Mouse (Mus musculus) layer of hippocampus, adult 11-12 months (tissue): Measurements from ENCODE around the gene Ifnab.

Experiments
- DNase-seq: peaks from one replicate; pipeline ENCODE4 v3.0.0; 2022; ENCODE audit warnings: low spot score

The Ifnab gene

GRCm38 (mm10) chr4:88676824-88677223, 14.3 kb downstream of the Ifnab start, which contains the start of gene Ifna16:
TSS of gene Ifna16 (minus strand) at chr4:88676924.
- DNase-seq: no peak

GRCm38 (mm10) chr4:88655461-88655860, 35.7 kb downstream of the Ifnab start:
- no peak for DNase-seq

- DNase-seq: no peak
These were observed 37.5 kb downstream of the Ifnab start for GRCm38 (mm10) chr4:88653644-88654043.

DNA sequence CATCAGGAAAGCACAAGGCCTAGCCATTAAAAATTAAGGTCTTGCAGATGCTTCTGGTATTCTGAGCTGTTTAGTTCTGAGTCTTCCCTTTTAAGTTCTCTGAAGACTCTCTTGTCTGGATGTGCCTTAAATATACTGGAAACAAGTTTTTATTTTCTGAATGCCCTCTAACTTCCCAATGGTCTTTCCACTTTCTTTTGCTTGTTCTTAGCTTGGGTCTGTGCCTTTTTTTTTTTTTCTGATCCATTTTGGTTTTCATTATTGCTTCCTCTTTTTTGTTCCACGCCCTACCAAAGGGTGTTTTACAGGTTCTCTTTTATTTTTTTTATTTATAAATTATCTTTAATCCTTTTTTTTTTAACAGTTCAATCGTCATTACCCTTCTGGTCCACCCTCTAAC, 46.8 kb downstream of the Ifnab start, which contains the start of gene Ifna13:
Gene Ifna13 (minus strand): TSS at position 101 of the 400 bp plus-strand sequence.
- no peak for DNase-seq

DNA sequence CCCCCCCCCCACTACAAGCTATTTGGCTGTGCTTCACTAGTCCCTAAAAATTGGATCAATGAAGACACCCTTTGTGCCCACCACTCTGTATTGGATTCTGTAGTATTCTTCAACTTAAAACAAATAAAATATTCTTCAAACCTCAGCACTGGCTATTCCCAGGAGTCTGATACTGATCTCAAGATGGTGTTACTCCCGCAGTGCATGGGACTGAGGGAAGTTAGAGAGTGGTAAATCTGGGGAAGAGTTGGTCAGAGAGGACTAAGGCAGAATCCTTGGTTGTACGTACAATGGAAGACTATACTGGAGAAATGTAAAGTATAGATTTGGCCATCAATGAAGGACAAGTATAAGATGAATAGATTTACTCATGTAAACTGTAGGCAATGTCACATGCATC, 48.6 kb downstream of the Ifnab start:
- no peak for DNase-seq

- peak; percentile 91 for DNase-seq
These were observed 49.9 kb downstream of the Ifnab start for GRCm38 (mm10) chr4:88641077-88641831.

DNA sequence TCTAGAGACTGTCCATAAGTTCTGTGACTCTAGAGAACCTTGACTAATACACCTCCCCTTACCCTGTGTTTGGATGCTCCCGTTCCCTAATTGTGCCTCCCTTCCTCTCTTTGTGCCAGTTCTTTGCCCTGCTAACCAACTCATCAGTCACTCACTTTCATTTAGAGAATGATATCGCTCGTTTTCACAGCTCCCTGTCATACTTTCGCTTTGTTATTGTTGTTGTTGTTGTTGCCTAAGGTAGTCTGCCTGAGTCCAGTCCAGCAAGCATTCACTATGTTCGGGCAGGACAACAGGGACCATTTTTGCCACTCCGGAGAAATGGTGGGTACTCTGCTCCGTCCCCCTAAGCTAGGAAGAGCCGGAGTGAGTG, 50.5 kb downstream of the Ifnab start:
- no peak for DNase-seq
